Mouse (Mus musculus) heart, postnatal 0 days (tissue): ENCODE measurements around the gene Hpn.

Experiments used
- CTCF ChIP-seq: IDR thresholded peaks from 2 replicates; pipeline ENCODE4 v1.5.1; 2016; ENCODE audit warnings: antibody characterized with exemption, control low read depth, low read depth
- EP300 ChIP-seq: IDR thresholded peaks from 2 replicates; pipeline ENCODE4 v1.6.1; 2016; ENCODE audit warnings: antibody characterized with exemption, low read depth

DNA sequence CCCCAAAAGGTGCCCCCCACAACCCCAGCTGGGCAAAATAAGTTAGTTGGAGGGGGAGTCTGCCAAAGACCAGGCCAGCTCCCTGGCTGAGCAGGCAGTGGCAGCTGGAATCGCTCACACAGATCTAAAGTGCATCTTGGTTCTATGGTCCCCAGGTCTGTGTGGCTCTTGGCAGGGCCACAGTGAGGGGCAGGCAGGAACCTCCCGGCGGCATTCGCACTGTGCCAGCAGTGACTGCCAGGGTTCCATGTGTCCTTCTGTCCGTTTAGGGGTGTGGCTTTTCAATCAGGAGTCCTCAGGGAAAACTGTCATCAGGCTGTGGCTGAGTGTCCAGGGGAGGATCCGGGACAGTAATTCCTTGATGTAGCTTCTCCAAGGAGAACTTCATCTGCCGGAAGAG is 15.1 kb upstream of the Hpn start:
- TF ChIP-seq CTCF = no peak
- TF ChIP-seq EP300 = no peak
